23 mouse cellular contexts compared by ENCODE assay signal in the genomic region with DNA sequence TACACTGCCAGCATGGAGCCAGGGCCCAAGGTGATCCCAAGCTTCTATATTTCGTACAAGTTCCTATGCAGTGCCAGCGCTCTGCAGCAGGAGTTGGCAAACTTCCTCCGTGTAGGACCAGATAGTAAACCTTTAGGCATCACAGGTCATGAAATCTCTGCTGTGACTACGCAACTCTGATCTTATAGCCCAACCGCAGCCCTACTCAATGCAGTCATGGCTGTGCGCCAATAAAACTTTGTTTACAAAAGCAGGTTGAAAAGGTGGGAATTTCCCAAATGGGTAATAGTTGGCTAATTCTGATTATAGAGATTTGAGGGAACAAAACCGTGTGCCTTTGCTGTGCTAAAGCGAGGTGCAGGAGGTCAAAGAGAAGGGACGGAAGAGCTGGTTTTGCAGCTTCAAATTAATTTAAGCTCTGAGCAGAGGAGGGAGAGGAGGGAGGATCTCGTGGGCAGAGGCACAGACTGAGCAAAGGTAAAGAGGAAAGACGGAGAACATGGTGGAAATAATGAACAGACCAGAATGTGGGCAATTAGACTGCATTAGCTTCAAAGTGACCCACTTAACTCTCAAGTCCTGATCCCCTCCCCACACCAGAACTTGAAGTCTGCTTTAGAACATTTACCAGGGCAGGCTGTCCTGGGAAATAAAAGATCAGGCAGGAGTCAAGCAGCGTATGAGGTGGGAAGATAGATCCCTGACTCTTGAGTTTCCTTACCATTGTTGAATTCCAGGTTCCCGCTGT.
"Had no signal": no experiment of that assay in that cellular context is flagged by ENCODE, and none has a peak within 500 bp of the region (broad histone marks: within the 10 kb centered on the region; RNA-seq: fewer than 3 reads in every experiment).

No protein-coding gene starts in this region.

- H3K4me3 ChIP-seq: heart, embryonic 10.5 days; heart, embryonic 12.5 days; hindbrain, embryonic 10.5 days; hindbrain, embryonic 12.5 days; intestine, embryonic 15.5 days; layer of hippocampus, adult 2 months; limb, embryonic 13.5 days; limb, embryonic 15.5 days; liver, embryonic 13.5 days had no signal

- H3K36me3 ChIP-seq: heart, embryonic 10.5 days; heart, embryonic 12.5 days; hindbrain, embryonic 10.5 days; hindbrain, embryonic 12.5 days; intestine, embryonic 15.5 days; limb, embryonic 13.5 days; limb, embryonic 15.5 days; liver, embryonic 13.5 days had no signal

- DNase-seq: gastrocnemius, postnatal 14 days; gastrocnemius, postnatal 36 days; heart, adult 18-20 months; heart, postnatal 10 days; heart, postnatal 4 days; kidney, adult 18-20 months; kidney, adult 8-10 months; kidney, postnatal 10 days; kidney, postnatal 25 days; kidney, postnatal 4 days; left cerebral cortex, postnatal 4 days; liver, embryonic 13.5 days had no signal

- H3K4me2 ChIP-seq: heart, embryonic 12.5 days; hindbrain, embryonic 12.5 days; hindbrain, embryonic 14.5 days; intestine, embryonic 15.5 days; limb, embryonic 13.5 days; limb, embryonic 15.5 days; liver, embryonic 13.5 days had no signal

- H3K9ac ChIP-seq: heart, embryonic 12.5 days; hindbrain, embryonic 12.5 days; hindbrain, embryonic 14.5 days; intestine, embryonic 15.5 days; limb, embryonic 13.5 days; limb, embryonic 15.5 days; liver, embryonic 13.5 days had no signal

- H3K27ac ChIP-seq: heart, embryonic 10.5 days; hindbrain, embryonic 10.5 days; hindbrain, embryonic 12.5 days; hindbrain, embryonic 14.5 days; intestine, embryonic 15.5 days; layer of hippocampus, adult 2 months; limb, embryonic 13.5 days; limb, embryonic 15.5 days; liver, embryonic 13.5 days had no signal

- H3K4me1 ChIP-seq: liver, embryonic 13.5 days had no signal

- ATAC-seq: hindbrain, embryonic 16.5 days; inflammation-experienced regulatory T-cells, adult 6 months had no signal

- H3K27me3 ChIP-seq: heart, embryonic 12.5 days; hindbrain, embryonic 12.5 days; intestine, embryonic 15.5 days; limb, embryonic 13.5 days; limb, embryonic 15.5 days; liver, embryonic 13.5 days had no signal

- H3K9me3 ChIP-seq: heart, embryonic 10.5 days; heart, embryonic 12.5 days; hindbrain, embryonic 10.5 days; hindbrain, embryonic 12.5 days; intestine, embryonic 15.5 days; limb, embryonic 13.5 days; limb, embryonic 15.5 days; liver, embryonic 13.5 days had no signal
